Mouse (Mus musculus) C2C12 (cell line): ENCODE data around the gene 4933402N03Rik.

Experiments
- CTCF ChIP-seq: IDR thresholded peaks from one replicate; pipeline ENCODE4 v1.5.1; 2011; ENCODE audit not compliant: control insufficient read depth, insufficient read depth, insufficient read length
- MAX ChIP-seq: IDR thresholded peaks from one replicate; pipeline ENCODE4 v1.6.1; 2011; ENCODE audit warnings: mild to moderate bottlenecking, control low read depth
- MYOG ChIP-seq: IDR thresholded peaks from one replicate; pipeline ENCODE4 v1.6.1; 2011; ENCODE audit not compliant: control insufficient read depth, insufficient read length; ENCODE audit errors: extremely low read depth
- USF1 ChIP-seq: IDR thresholded peaks from one replicate; pipeline ENCODE4 v1.6.1; 2011; ENCODE audit warnings: low read depth, mild to moderate bottlenecking, control low read depth, moderate library complexity

- TF ChIP-seq CTCF (no peak), MYOG (no peak), USF1 (no peak), MAX (no peak)
These were observed 6.9 kb upstream of the 4933402N03Rik start for GRCm38 (mm10) chr7:131153044-131153443.
